Mouse (Mus musculus): ENCODE measurements at regions not wholly inside any gene's neighbourhood (a gene's known extent, or its start where the extent isn't known, plus 50 kb on each side); places are given as distances from the start of the nearest gene placed in this dataset.

GRCm38 (mm10) chr1:88575291-88575690 lies 65.4 kb upstream of the Glrp1 start:
- Histone ChIP-seq H3K27me3 (ENCODE audit: control insufficient read depth, insufficient read depth, low read length) (0 out of 2 replicates have a peak, but pooled peaks cover 3% of the 10 kb centered on the region), H3K9me3 (replicated peaks; ENCODE audit: control insufficient read depth, low read length) (no peaks in the 10 kb centered on the region), H3K4me3 (ENCODE audit: low read depth, low read length) (no peak overlapping the region; the same call in 1 of the 2 replicates), H3K36me3 (replicated peaks; ENCODE audit: control insufficient read depth, insufficient read depth, low read length) (no peaks in the 10 kb centered on the region), H3K4me1 (ENCODE audit: control insufficient read depth, insufficient read depth) (peaks cover 5% of the 10 kb centered on the region; the same call in 1 of the 2 replicates), H3K9ac (replicated peaks; ENCODE audit: low read depth, low read length) (no peak overlapping the region), H3K27ac (ENCODE audit: low read depth) (no peak overlapping the region; the same call in 1 of the 2 replicates), H3K4me2 (ENCODE audit: low read depth, low read length) (peak overlapping the region; percentile 47; the same call in 1 of the 2 replicates)
- WGBS, result 67% methylated on average over 4 of the region's 4 CpGs
- TF ChIP-seq CTCF (IDR thresholded peaks at IDR 0.05; ENCODE audit: low read depth) (no peak), EP300 (IDR thresholded peaks at IDR 0.05; ENCODE audit: low read depth) (no peak)
- no peak for ATAC-seq (ENCODE audit: insufficient read depth, low read depth)
- no peak for DNase-seq (ENCODE audit: low spot score)

- no peaks in the 10 kb centered on the region for H3K36me3 ChIP-seq (replicated peaks; ENCODE audit: control insufficient read depth, insufficient read depth, low read length)
- ATAC-seq (ENCODE audit: insufficient read depth, low read depth), result no peak
- peaks cover 5% of the 10 kb centered on the region; the same call in 1 of the 2 replicates for H3K4me1 ChIP-seq (ENCODE audit: control insufficient read depth, insufficient read depth)
- WGBS, result 92% methylated on average over 13 of the region's 13 CpGs
- no peak overlapping the region for H3K27ac ChIP-seq (ENCODE audit: low read depth)
- H3K9me3 ChIP-seq (replicated peaks; ENCODE audit: control insufficient read depth, low read length), result no peaks in the 10 kb centered on the region
- TF ChIP-seq CTCF (IDR thresholded peaks at IDR 0.05; ENCODE audit: low read depth), result no peak
- no peak for TF ChIP-seq EP300 (IDR thresholded peaks at IDR 0.05; ENCODE audit: low read depth)
- no peak overlapping the region for H3K4me2 ChIP-seq (ENCODE audit: low read depth, low read length)
- no peak overlapping the region for H3K4me3 ChIP-seq (ENCODE audit: low read depth, low read length)
- no peak overlapping the region for H3K9ac ChIP-seq (replicated peaks; ENCODE audit: low read depth, low read length)
- DNase-seq (ENCODE audit: low spot score), result no peak
- no peaks in the 10 kb centered on the region for H3K27me3 ChIP-seq (ENCODE audit: control insufficient read depth, insufficient read depth, low read length)
Measured at GRCm38 (mm10) chr1:88572161-88572560, 62.3 kb upstream of the Glrp1 start.

GRCm38 (mm10) chr1:88568447-88569053 lies 58.7 kb upstream of the Glrp1 start:
- Histone ChIP-seq H3K4me2 (ENCODE audit: low read depth, low read length) (no peak overlapping the region), H3K27me3 (ENCODE audit: control insufficient read depth, insufficient read depth, low read length) (no peaks in the 10 kb centered on the region), H3K36me3 (replicated peaks; ENCODE audit: control insufficient read depth, insufficient read depth, low read length) (no peaks in the 10 kb centered on the region), H3K27ac (ENCODE audit: low read depth) (no peak overlapping the region), H3K4me1 (ENCODE audit: control insufficient read depth, insufficient read depth) (no peaks in the 10 kb centered on the region), H3K9me3 (replicated peaks; ENCODE audit: control insufficient read depth, low read length) (no peaks in the 10 kb centered on the region), H3K4me3 (ENCODE audit: low read depth, low read length) (no peak overlapping the region), H3K9ac (replicated peaks; ENCODE audit: low read depth, low read length) (no peak overlapping the region)
- ATAC-seq (ENCODE audit: insufficient read depth, low read depth) (no peak), DNase-seq (ENCODE audit: low spot score) (no peak)
- 86% methylated on average over 6 of the region's 6 CpGs for WGBS
- TF ChIP-seq CTCF (IDR thresholded peaks at IDR 0.05; ENCODE audit: low read depth) (no peak), EP300 (IDR thresholded peaks at IDR 0.05; ENCODE audit: low read depth) (no peak)

- no peaks in the 10 kb centered on the region for H3K36me3 ChIP-seq (replicated peaks; ENCODE audit: control insufficient read depth, insufficient read depth, low read length)
- DNase-seq (ENCODE audit: low spot score) (no peak), ATAC-seq (ENCODE audit: insufficient read depth, low read depth) (no peak)
- no peaks in the 10 kb centered on the region for H3K27me3 ChIP-seq (ENCODE audit: control insufficient read depth, insufficient read depth, low read length)
- TF ChIP-seq EP300 (IDR thresholded peaks at IDR 0.05; ENCODE audit: low read depth) (no peak), CTCF (IDR thresholded peaks at IDR 0.05; ENCODE audit: low read depth) (no peak)
- no peak overlapping the region for H3K4me2 ChIP-seq (ENCODE audit: low read depth, low read length)
- H3K4me1 ChIP-seq (ENCODE audit: control insufficient read depth, insufficient read depth), result no peaks in the 10 kb centered on the region
- WGBS, result 71% methylated on average over 1 of the region's 1 CpGs
- no peak overlapping the region for H3K27ac ChIP-seq (ENCODE audit: low read depth)
- H3K4me3 ChIP-seq (ENCODE audit: low read depth, low read length), result no peak overlapping the region
- H3K9ac ChIP-seq (replicated peaks; ENCODE audit: low read depth, low read length), result no peak overlapping the region
- H3K9me3 ChIP-seq (replicated peaks; ENCODE audit: control insufficient read depth, low read length), result no peaks in the 10 kb centered on the region
Measured at GRCm38 (mm10) chr1:88567198-88567597, 57.3 kb upstream of the Glrp1 start.

- no peaks in the 10 kb centered on the region for H3K36me3 ChIP-seq (replicated peaks; ENCODE audit: control insufficient read depth, insufficient read depth, low read length)
- ATAC-seq (ENCODE audit: insufficient read depth, low read depth), result no peak
- no peak overlapping the region for H3K9ac ChIP-seq (replicated peaks; ENCODE audit: low read depth, low read length)
- H3K27ac ChIP-seq (ENCODE audit: low read depth), result no peak overlapping the region
- no peaks in the 10 kb centered on the region for H3K27me3 ChIP-seq (ENCODE audit: control insufficient read depth, insufficient read depth, low read length)
- DNase-seq (ENCODE audit: low spot score), result no peak
- H3K4me2 ChIP-seq (ENCODE audit: low read depth, low read length), result no peak overlapping the region
- H3K4me3 ChIP-seq (ENCODE audit: low read depth, low read length), result no peak overlapping the region
- no peak for TF ChIP-seq EP300 (IDR thresholded peaks at IDR 0.05; ENCODE audit: low read depth)
- H3K9me3 ChIP-seq (replicated peaks; ENCODE audit: control insufficient read depth, low read length), result no peaks in the 10 kb centered on the region
- H3K4me1 ChIP-seq (ENCODE audit: control insufficient read depth, insufficient read depth), result no peaks in the 10 kb centered on the region
Measured at GRCm38 (mm10) chr1:88566426-88566825, 56.6 kb upstream of the Glrp1 start.

GRCm38 (mm10) chr1:88564825-88565224 lies 55.0 kb upstream of the Glrp1 start:
- no peaks in the 10 kb centered on the region for H3K9me3 ChIP-seq (replicated peaks; ENCODE audit: control insufficient read depth, low read length)
- H3K4me2 ChIP-seq (ENCODE audit: low read depth, low read length), result no peak overlapping the region
- H3K4me1 ChIP-seq (ENCODE audit: control insufficient read depth, insufficient read depth), result no peaks in the 10 kb centered on the region; the same call in 1 of the 2 replicates
- H3K27ac ChIP-seq (ENCODE audit: low read depth), result no peak overlapping the region
- H3K4me3 ChIP-seq (ENCODE audit: low read depth, low read length), result no peak overlapping the region
- H3K36me3 ChIP-seq (replicated peaks; ENCODE audit: control insufficient read depth, insufficient read depth, low read length), result no peaks in the 10 kb centered on the region
- no peak overlapping the region for H3K9ac ChIP-seq (replicated peaks; ENCODE audit: low read depth, low read length)
- 36% methylated on average over 4 of the region's 4 CpGs for WGBS
- DNase-seq (ENCODE audit: low spot score) (no peak), ATAC-seq (ENCODE audit: insufficient read depth, low read depth) (no peak)
- no peak for TF ChIP-seq EP300 (IDR thresholded peaks at IDR 0.05; ENCODE audit: low read depth)
- TF ChIP-seq CTCF (IDR thresholded peaks at IDR 0.05; ENCODE audit: low read depth), result no peak
- no peaks in the 10 kb centered on the region for H3K27me3 ChIP-seq (ENCODE audit: control insufficient read depth, insufficient read depth, low read length)
